Mouse (Mus musculus) T-helper 1 cell (primary cell): Measurements from ENCODE around the gene Ankrd6.

Experiments used
- in situ Hi-C: fragments of 300-600 bp; cut with MboI, MseI; formaldehyde crosslinking; loops from one replicate; pipeline ENCODE4 v1.15.1; 2025; ENCODE audit warnings: high pct_unique_total_duplicates

Gene Ankrd6

DNA sequence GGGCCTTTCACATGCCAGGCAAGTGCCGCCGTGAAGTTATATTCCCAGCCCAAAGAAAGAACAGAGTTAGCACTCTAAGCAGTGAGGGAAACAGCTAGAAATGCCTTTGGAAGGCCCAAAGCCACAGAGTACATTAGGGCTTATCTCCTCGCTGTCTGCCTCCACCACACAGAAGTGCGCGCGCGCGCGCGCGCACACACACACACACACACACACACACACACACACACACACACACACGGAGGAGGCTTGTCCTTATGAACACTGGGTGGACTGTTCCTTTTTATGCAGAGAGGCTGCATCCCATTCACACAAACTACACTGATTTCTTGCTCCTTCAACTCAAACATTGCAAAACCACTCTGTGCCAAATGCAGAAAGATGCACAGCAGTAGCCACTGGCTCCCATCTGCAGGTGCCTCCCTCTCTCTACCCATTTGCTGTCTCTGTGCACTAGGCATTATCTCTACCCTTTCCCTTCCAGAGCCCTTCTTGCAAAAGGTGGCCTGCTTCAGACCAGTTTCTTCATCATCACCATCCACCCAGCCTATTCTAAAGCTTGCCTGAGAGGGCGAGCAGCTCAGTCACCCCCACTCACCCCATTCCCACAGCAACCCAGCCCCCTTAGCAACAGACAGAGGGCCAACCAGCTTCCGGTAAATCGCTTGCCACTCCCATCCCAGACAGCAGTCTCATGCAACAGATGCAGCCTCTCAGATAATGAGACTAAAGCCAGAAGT lies 88.5 kb downstream of the Ankrd6 start:
- in situ Hi-C loops = no loop called here

DNA sequence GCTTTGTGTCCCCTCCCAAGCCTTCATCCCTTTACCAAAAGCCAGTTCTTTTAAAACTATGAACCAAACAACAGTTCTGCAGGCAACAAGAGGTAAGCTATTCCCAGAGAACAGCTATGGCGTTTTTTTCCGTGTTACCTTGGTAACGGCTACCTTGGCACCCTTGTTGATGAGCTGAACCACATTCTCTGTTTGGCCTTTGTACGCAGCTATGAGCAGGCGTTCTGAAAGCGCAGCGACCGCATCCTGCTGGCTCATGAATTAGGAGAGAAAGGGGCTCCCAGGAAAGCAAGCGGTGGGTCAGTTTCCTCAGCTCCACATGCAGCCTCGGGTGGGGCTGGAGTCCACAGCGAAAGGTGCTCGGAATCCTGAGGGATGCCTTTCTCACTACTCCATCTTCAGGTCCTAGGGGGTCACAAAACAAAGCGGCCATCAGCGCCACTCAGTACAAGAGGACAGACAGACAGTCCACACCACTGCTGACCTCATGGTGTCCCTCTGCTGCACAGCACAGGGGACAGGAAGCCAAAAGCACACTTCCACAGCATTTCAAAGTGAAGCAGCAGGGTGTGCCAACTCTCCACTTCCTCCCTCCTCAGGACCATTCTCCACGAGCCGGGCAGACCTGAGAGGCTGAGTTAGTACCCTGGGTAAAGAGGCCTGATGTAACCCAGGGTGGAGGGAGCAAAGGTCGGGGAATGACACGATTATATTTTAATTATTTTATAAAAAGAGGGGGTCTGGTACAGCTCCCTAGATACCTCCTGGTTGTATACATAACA lies 90.3 kb downstream of the Ankrd6 start:
- in situ Hi-C loops = no loop called here

DNA sequence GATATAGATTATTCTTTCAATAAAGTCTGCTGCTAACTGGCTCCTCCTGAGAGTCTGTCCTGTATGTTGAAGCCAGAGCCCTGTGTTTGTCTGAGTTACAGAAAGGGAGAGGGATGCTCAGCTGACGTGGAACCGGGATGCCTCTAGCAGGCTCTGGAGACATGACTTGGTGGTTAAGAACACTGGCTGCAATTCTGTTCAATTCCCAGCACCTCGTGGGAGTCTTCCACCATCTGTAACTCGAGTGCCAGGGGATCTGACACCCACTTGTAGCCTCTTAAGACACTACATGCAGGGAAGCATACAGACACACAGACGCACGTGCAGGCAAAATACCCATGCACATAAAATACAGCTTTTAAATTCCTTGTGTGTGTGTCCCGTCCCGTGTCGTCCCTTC lies 95.1 kb downstream of the Ankrd6 start:
- in situ Hi-C loops = loop anchor here (5.0 to 10.0 kb wide), 2 partner anchors 87 to 251 kb away; partner anchors contain the start of gene Gja10

DNA sequence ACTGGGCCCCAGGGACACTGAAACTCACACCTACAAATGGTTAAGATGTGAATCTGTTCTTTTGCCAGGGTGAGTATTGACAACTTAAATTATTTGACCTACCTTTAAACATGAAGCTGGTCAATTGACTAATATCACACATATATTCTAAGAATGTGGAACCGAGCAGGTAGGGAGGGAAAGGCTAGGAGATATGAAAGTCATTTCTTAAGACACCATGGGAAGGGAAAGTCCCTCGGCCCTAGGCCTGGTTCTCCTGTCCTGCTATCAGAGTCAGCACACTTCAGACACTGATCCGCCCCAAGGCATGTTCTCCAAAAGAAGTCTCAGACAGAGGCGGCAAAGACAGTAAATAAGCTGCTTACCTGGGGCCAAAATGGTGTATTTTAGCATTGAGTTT lies 95.7 kb downstream of the Ankrd6 start:
- in situ Hi-C loops = loop anchor here (5.0 to 10.0 kb wide), 2 partner anchors 87 to 250 kb away; partner anchors contain the start of gene Gja10

DNA sequence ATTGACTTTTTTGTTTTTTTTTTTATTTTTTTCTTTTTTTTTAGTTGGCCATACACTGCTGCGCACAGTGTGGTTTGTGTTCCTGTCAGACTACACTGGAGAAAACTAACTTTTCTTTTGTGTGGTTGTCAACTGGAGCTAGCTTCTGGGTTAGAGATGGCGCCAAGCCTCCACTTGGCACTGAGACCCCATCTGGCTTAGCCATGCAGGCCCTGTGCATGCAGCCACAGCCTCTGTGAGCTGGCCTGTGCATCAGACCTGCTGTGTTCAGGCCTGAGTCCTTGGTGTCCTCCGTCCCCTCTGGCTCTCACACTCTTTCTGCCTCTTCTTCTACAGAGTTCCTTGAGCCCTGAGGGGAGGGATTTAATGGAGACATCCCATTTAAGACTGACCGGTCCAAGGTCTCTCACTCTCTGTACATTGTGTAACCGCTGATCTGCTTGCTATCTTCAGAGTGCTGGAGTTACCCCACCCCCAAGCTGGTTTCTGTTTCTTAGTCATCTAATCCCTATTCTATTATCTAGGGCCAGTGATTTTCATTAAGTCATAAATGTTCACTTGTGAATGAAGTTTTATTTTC lies 96.9 kb downstream of the Ankrd6 start:
- in situ Hi-C loops = loop anchor here (10.0 kb wide), 1 partner anchor 249 kb away; the partner anchor contains the start of gene Gja10

DNA sequence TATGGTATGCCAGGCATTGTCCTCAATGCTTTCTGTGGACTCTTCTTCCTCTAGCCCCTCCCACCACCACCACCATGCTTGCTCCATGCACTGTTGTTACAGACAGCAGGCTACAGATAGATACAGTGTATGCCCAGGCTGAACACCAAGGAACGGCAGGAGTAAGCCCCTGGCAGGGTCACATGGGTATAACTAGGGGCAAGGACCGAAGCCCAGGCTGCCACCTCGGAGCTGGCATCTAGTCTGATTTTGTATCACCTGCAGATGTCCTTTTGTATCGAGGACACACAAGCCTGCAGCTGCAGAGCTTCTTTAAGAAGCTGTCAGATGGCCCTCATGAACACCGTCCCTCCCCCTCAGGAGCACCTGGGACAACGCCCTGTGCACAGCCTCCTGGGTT lies 97.8 kb downstream of the Ankrd6 start:
- in situ Hi-C loops = loop anchor here (10.0 kb wide), 1 partner anchor 248 kb away; the partner anchor contains the start of gene Gja10

DNA sequence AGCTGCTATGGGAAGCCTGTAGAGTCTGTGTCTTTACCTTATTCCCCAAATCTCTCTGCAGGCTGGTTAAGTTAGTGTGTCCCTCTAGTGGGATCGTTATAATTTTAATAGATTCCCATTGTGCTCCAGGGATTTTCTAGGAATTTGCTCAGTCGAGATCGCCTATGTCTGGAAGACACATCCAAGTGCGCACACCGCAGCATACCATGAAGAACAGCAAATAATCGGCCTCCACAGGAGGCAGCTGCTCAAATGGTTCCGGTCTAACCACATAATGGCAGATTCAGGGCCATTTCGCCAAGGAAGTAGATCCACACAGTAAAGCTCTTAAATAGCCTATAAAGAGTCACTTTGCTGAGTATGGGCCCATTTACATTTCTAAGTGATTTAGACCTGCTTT lies 98.3 kb downstream of the Ankrd6 start:
- in situ Hi-C loops = loop anchor here (10.0 kb wide), 1 partner anchor 247 kb away; the partner anchor contains the start of gene Gja10

DNA sequence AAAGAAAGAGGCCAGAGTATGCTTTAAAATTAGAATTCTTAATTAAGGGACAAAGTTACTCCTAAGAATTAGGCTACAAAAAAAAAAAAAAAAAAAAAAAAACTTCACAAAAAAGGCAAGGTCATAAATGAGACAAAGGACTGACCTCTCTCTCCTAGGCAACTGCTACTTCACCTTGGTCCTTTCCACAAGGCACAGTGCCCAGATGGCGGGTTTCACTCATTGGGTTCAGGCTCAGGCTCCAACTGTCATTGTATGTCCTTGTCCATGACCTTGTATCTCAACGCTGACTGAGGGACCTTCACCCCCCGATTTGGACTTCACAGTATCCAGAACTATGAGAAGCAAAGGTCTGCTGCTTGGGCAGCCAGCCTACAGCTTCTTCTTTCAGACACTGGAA lies 112.2 kb downstream of the Ankrd6 start:
- in situ Hi-C loops = no loop called here

DNA sequence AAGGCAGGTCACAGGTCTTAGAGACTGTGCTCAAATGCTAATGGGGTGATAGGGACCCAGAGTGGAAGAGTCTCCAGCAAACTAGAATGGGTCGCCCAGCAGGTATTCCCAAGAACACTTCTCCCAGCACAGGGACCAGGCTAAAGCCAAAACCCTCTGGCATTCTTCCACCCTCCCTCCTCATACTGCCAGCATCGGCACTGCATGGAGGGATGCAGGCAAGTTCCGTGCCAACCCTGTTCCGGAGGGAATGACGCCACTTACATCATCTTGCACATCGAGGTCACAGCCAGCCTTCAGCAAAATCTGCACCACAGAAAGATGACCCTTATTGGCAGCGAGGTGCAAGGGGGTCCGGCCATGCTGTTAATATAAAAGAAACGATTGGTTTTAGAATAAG lies 114.6 kb downstream of the Ankrd6 start:
- in situ Hi-C loops = no loop called here

DNA sequence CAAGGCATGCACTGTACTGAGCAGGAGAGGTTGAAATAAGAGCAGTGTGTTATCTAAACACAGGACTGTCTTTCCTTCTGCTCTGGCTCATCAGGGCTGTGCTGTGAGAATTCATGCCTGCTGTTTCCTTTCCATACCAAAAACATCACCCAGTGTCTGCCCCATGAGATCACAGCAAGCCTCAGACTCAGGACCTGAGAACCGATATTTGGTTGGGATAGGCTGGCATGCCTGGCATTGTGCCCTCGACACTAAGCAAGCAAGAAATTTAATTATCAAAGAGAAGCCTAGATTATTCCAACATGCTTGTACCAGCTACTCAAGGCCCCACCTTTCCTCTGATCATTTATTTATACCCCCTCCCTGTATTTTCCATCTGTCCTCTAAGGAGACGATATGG lies 116.1 kb downstream of the Ankrd6 start:
- in situ Hi-C loops = no loop called here

DNA sequence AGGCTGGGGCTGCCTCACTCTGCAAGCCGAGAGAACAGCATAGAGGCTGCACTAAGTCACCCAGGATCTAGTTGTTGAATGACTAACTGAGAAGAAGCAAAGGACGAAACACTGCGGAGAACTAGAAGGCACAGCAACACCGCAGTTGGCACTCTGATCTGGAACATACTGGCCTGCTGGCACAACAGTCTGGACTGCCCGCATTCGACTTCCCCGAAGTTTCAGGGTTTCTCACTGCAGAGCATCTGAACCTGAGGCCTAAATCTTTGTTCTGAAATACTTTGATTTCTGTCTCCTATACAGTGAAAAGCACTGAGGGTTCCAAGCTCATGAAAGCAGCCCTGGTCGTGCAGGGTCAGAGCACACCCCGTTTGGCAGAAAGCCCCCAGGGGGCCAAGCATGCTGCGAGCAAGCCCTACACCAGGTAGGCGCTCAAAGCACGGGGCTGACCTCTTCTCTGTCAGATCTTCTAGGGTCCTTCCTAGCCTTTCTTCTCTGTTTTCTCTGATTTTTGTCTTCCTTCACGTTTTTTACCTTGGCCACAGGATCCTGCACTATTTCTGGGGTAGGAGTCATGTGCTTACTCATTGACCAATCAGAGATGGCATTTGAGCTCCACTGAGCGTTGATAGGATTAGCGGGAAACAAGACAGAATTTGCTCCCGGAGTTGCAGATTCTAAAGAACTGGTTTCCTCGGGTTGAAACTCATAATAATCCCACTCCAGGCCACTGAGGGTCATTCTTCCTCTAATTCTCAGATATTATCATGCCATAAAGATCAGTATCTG lies 117.0 kb downstream of the Ankrd6 start:
- in situ Hi-C loops = no loop called here

DNA sequence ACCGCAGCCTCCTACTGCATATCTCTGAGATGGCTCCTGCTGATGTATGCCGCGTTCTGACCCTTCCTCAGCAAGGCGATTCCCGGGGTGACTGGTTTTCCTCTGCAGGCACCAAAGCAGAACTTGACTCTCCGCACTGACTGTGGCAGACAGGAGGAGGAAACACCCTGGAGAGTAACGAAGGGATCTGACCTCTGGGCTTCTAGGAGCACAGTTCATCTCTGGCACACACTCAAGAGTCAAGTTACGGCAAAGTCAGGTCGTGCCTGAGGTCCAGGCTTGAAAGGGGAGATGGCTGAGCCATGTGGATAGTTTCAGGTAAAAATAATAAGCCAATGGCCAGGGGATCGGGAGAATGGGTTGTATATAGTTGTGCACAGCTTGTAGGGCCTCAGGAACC lies 121.3 kb downstream of the Ankrd6 start:
- in situ Hi-C loops = no loop called here

DNA sequence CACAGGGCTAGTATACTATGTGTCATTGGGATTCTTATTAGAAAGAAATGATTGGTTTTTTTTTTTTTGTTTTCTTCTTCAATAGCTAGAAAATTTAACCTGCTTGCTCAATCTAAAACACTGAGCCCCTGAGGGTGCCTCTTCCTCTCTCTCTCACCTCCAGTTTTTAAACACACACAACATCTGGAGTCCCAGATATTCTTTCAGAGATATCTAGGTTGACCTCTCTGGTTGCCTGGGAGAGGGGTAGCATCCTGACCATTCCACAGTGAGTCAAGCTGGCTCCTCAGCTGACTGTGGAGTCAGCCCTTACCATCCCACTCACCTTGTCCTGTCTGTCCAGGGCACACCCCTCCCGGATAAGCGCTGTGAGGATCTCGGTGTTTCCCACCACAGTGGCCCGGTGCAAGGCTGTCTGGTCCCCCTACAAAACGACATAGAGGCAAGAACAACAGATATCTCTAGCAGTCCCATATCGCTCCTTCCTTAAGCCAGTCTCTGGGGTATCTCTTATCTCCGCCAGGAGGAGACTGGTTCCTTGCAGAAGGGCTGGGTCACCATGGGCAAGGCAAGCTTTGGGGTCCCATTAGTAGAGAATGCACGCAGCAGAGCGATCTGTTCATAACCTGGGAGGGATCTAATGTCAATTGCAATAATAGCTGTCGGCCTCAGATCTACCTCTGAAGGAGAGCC lies 122.1 kb downstream of the Ankrd6 start:
- in situ Hi-C loops = no loop called here

DNA sequence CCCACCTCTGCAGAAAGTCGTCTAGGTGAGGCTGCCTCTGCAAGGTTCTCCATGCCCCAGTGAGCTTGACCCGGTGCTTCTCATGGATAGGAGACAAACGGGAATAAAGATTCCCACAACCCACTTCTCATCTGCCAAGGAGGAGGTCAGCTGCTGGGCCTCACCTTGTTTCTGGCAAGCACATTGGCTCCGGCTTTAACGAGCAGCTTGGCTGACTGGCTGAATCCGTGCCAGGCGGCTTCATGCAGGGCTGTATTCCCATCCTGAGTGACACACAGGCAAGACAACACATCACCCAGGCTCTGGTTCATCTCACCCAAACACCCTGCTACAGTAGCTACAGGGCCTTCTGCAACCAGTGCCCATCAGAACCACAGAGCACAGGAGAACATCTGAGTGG lies 123.7 kb downstream of the Ankrd6 start:
- in situ Hi-C loops = no loop called here

DNA sequence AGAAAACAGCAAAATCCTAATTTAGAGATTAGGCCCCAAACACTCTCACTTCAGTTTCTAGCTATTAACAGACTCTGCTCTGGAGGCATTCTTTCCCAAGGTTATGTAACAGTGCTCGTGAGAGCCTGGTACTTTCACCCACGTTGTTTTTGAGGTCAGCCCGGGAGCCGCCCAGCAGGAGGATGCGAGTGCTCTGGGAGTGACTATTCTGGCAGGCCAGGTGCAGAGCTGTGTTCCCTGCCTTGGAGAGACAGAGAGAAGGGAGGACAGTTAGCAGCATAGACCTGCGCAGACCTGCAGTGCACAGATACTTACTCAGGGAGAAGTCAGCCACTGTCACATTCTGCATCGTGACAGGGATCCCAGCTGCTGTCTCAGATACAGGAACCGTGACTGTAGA lies 126.4 kb downstream of the Ankrd6 start:
- in situ Hi-C loops = no loop called here

DNA sequence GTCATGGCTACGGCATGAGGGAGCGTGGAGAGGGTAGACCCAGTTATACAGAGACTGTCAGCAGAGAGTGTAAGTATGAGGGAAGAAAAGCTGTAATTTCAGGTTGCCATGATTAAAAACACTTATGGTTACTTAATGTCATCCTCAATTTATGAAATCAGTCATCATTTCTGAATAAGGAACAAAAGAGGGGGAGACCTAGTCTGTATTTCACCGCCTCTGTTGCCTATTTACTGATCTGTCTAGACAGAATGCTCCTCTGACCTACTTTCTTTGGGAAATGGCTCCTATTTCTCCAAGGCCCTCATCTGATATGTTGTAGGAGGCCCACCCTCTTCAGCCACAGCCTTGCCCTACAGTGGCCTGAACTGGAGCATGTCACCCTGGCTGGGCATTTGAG lies 130.0 kb downstream of the Ankrd6 start:
- in situ Hi-C loops = no loop called here

DNA sequence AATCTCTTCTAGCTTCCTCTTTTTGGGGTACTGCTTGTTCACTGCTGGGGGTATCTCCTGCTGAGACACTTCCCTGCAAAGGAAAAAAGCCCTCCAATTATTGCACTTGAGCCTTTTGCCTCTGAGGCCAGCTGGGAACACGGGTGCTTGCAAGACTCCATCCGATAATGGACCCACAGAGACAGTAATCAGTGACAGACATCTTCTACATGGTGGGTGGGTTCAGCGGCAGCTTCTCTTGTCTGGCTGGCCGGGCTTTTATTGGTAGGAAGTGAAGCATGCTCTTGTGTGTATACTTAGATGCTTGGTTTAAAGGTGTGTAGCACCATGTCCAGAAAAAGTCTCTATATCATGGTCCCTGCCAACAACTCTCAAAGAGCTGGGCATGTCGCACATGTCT lies 133.2 kb downstream of the Ankrd6 start:
- in situ Hi-C loops = no loop called here

DNA sequence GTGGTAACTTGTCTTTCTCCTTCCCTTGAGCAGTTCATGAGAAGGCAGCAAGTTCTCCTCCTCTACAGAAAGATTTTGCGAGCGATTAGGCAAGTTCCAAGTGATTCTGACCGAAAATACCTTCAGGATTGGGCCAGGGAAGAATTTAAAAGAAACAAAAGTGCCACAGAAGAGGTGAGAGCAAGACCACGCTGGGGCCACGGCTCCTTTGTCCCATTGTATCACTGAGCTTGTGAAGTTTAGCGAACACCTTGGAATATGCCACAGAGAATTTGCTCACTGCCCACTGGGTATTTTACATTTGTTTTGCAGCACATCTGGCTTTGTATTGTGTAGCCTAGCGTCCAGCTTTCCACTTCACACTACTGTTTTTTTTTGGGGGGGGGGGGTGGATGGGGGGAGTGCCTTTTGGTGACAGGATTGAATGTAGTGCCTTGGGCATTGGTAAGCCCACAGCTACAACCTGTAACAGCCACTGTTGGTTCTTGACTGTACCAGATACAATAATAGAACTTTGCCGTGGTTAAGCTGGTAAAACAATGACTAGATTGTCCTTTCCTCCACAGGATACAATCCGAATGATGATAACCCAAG lies 150.0 kb downstream of the Ankrd6 start:
- in situ Hi-C loops = no loop called here

DNA sequence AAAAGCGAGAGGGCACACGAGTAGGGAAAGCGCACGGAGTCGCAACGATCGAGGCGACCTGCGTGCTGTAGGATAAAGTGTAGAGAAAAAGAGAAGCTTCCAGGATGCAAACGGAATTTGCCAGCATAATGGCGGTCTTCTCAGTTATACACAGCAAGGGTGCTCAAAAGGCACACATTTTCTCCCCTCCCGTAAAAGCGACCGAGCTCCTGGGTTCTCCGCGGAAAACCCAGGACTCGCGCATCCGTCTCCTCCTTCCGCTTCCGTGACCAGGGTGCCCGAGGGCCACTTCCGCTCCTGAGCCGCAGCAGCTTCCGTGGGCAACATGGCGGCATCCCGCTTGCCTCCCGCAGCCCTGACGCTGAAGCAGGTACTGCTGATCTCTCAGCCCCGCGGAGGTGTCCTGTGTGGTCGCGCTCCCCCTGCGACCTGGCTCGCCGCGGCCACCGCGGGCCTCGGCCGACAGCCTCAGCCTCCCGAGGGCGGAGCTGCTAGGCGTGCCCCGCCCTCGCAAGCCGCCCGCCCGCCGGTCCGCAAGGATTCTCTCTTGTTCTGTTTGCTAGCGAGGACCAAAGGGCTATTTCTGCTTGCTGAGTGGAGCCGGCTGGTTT lies 150.6 kb downstream of the Ankrd6 start, which contains the start of gene Lyrm2:
Gene Lyrm2, plus strand, starts transcription at position 288 of the 611 bp plus-strand sequence.
- in situ Hi-C loops = no loop called here

DNA sequence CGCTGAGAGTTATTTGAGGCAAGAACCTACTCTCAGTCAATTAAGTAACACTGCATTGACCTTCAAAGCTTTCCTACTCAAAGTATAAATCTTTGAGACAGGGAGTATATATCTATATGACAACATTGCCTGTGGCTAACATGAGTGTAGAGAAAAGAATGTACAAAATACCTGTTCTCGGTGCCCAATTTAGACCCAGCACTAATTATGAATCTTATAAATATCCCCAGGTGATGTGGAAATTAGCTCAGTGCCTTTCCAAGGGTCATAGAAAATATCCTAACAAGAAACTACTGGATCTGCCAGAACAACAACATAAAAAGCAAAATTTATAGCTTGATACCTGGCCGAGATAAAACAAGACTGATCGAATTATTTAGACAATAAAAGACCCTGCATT lies 151.7 kb downstream of the Ankrd6 start:
- in situ Hi-C loops = no loop called here
